16 mouse cellular contexts compared by ENCODE assay signal in genomic region chr2:35257886-35258285, GRCm38 (mm10). TPM values are rescaled to one million over a fixed set of nuclear protein-coding genes. Genes with fewer than 3 reads are reported as not detected.
DNase-seq lines count a peak whose midpoint lies in the region; ATAC-seq and TF ChIP-seq lines count a peak whose summit lies in the region.
"Had no signal": no experiment of that assay in that cellular context is flagged by ENCODE, and none has a peak within 500 bp of the region (broad histone marks: within the 10 kb centered on the region; RNA-seq: fewer than 3 reads in every experiment).

No protein-coding gene starts in this region.

- H3K27me3 ChIP-seq in heart, embryonic 15.5 days: no peaks in the 10 kb centered on the region
- H3K27me3 ChIP-seq in neural tube, embryonic 15.5 days (replicated peaks): peaks cover 21% of the 10 kb centered on the region; the same call in 1 of the 2 replicates
- no peaks in the 10 kb centered on the region for H3K27me3 ChIP-seq in intestine, postnatal 0 days (replicated peaks; ENCODE audit: control insufficient read depth, insufficient read depth, low read length)
- no peaks in the 10 kb centered on the region for H3K27me3 ChIP-seq in hindbrain, postnatal 0 days (ENCODE audit: insufficient read depth, low read length)
- H3K27me3 ChIP-seq: Patski had no signal

- TF ChIP-seq CTCF in intestine, postnatal 0 days (IDR thresholded peaks at IDR 0.05; ENCODE audit: low read depth): no peak
- no peak for TF ChIP-seq CTCF in left cerebral cortex, adult 2 months (IDR thresholded peaks at IDR 0.05)
- TF ChIP-seq CTCF in hindbrain, postnatal 0 days (IDR thresholded peaks at IDR 0.05; ENCODE audit: low read depth): no peak

- H3K4me3 ChIP-seq in heart, embryonic 15.5 days: peak overlapping the region; percentile 76
- H3K4me3 ChIP-seq in neural tube, embryonic 15.5 days (replicated peaks): 0 out of 2 replicates have a peak overlapping the region, but pooled peaks have one; percentile 55
- H3K4me3 ChIP-seq in intestine, postnatal 0 days (ENCODE audit: low read depth, low read length): 0 out of 2 replicates have a peak overlapping the region, but pooled peaks have one; percentile 49
- H3K4me3 ChIP-seq in left cerebral cortex, adult 2 months: no peak overlapping the region
- no peak overlapping the region for H3K4me3 ChIP-seq in hindbrain, postnatal 0 days (ENCODE audit: low read length)
- H3K4me3 ChIP-seq: hindbrain, embryonic 12.5 days had no signal

- no peak overlapping the region for H3K9ac ChIP-seq in heart, embryonic 15.5 days
- H3K9ac ChIP-seq in neural tube, embryonic 15.5 days (replicated peaks): no peak overlapping the region
- no peak overlapping the region for H3K9ac ChIP-seq in intestine, postnatal 0 days (ENCODE audit: low read depth, low read length)
- H3K9ac ChIP-seq in hindbrain, postnatal 0 days (replicated peaks; ENCODE audit: low read length): no peak overlapping the region
- H3K9ac ChIP-seq: hindbrain, embryonic 12.5 days had no signal

- DNase-seq in heart, postnatal 10 days: no peak
- DNase-seq in neural tube, embryonic 10.5 days (ENCODE audit: extremely low spot score, low spot score): no peak
- no peak for DNase-seq in retina, embryonic 14.5 days (ENCODE audit: low spot score)
- no peak for DNase-seq in left cerebral cortex, adult 2 months (ENCODE audit: extremely low spot score in 1 of 2, low spot score in 2 of 2)
- no peak for DNase-seq in hindbrain, postnatal 0 days (ENCODE audit: low spot score)
- DNase-seq: cerebellum, postnatal 10 days; gastrocnemius, postnatal 36 days; liver; thymus, adult 2 months had no signal

- peaks cover 57% of the 10 kb centered on the region for H3K4me1 ChIP-seq in heart, embryonic 15.5 days (replicated peaks)
- peaks cover 26% of the 10 kb centered on the region for H3K4me1 ChIP-seq in neural tube, embryonic 15.5 days
- peaks cover 8% of the 10 kb centered on the region; the same call in 1 of the 2 replicates for H3K4me1 ChIP-seq in intestine, postnatal 0 days (replicated peaks; ENCODE audit: control insufficient read depth, insufficient read depth, low read length)
- H3K4me1 ChIP-seq in hindbrain, postnatal 0 days (ENCODE audit: insufficient read depth, low read length): peaks cover 7% of the 10 kb centered on the region; the same call in 1 of the 2 replicates

- peak overlapping the region; percentile 87 for H3K4me2 ChIP-seq in heart, embryonic 15.5 days
- H3K4me2 ChIP-seq in neural tube, embryonic 15.5 days: peak overlapping the region; percentile 93; the same call in 1 of the 2 replicates
- H3K4me2 ChIP-seq in intestine, postnatal 0 days (replicated peaks; ENCODE audit: low read depth): peak overlapping the region; percentile 76; the same call in 1 of the 2 replicates
- no peak overlapping the region for H3K4me2 ChIP-seq in hindbrain, postnatal 0 days (ENCODE audit: low read depth, low read length)

- H3K27ac ChIP-seq in heart, embryonic 15.5 days: peak overlapping the region; percentile 90
- H3K27ac ChIP-seq in neural tube, embryonic 15.5 days (replicated peaks): no peak overlapping the region
- no peak overlapping the region for H3K27ac ChIP-seq in intestine, postnatal 0 days (ENCODE audit: low read depth, low read length)
- H3K27ac ChIP-seq in left cerebral cortex, adult 2 months: no peak overlapping the region
- no peak overlapping the region for H3K27ac ChIP-seq in hindbrain, postnatal 0 days
- H3K27ac ChIP-seq: hindbrain, embryonic 12.5 days had no signal

- 66% methylated on average over 2 of the region's 2 CpGs for WGBS in heart, embryonic 15.5 days
- 95% methylated on average over 2 of the region's 2 CpGs for WGBS in neural tube, embryonic 15.5 days
- WGBS in intestine, postnatal 0 days: 84% methylated on average over 2 of the region's 2 CpGs
- 85% methylated on average over 2 of the region's 2 CpGs for WGBS in hindbrain, postnatal 0 days

- intact Hi-C loops in heart, postnatal 10 days (cut with DNase I): loop anchor here (2.0 kb wide), 1 partner anchor 41 kb away; no protein-coding TSS in a partner anchor
- intact Hi-C loops in left cerebral cortex, adult 2 months (cut with DNase I): no loop called here

- no peaks in the 10 kb centered on the region for H3K36me3 ChIP-seq in heart, embryonic 15.5 days
- H3K36me3 ChIP-seq in neural tube, embryonic 15.5 days: no peaks in the 10 kb centered on the region
- no peaks in the 10 kb centered on the region; the same call in 1 of the 2 replicates for H3K36me3 ChIP-seq in intestine, postnatal 0 days (ENCODE audit: control insufficient read depth, insufficient read depth)
- no peaks in the 10 kb centered on the region for H3K36me3 ChIP-seq in hindbrain, postnatal 0 days (ENCODE audit: insufficient read depth, low read length)
- H3K36me3 ChIP-seq: hindbrain, embryonic 12.5 days had no signal

- no peaks in the 10 kb centered on the region for H3K9me3 ChIP-seq in heart, embryonic 15.5 days (replicated peaks)
- no peaks in the 10 kb centered on the region for H3K9me3 ChIP-seq in neural tube, embryonic 15.5 days (replicated peaks)
- no peaks in the 10 kb centered on the region for H3K9me3 ChIP-seq in intestine, postnatal 0 days (ENCODE audit: control insufficient read depth)
- no peaks in the 10 kb centered on the region for H3K9me3 ChIP-seq in hindbrain, postnatal 0 days (ENCODE audit: low read length)
- H3K9me3 ChIP-seq: hindbrain, embryonic 12.5 days had no signal

- ATAC-seq in heart, embryonic 15.5 days (replicated peaks; ENCODE audit: insufficient number of reproducible peaks, insufficient read depth, low FRiP score, low read depth): no peak
- ATAC-seq in neural tube, embryonic 15.5 days (ENCODE audit: low FRiP score): no peak
- no peak for ATAC-seq in intestine, postnatal 0 days
- ATAC-seq in hindbrain, postnatal 0 days: no peak
- ATAC-seq: forebrain, embryonic 14.5 days; midbrain, embryonic 16.5 days; Patski had no signal

RNA-seq across cellular contexts. Expression of gene Gsn, which starts 1.7 kb away (rescaled TPM):
- 321 and 325 TPM in 2 replicates for polyA plus RNA-seq in heart, embryonic 15.5 days (2015; fragmentation: Nextera tagmentation; extraction: Ambion mirVana)
- total RNA-seq in heart, postnatal 10 days (2021): 100 to 1,000 TPM; 213 to 249 TPM
- 38.4 and 59.2 TPM in 2 replicates for polyA plus RNA-seq in neural tube, embryonic 15.5 days (2015; fragmentation: Nextera tagmentation; extraction: Ambion mirVana)
- 129 and 138 TPM in 2 replicates for polyA plus RNA-seq in intestine, postnatal 0 days (2015; fragmentation: Nextera tagmentation; extraction: Ambion mirVana)
- 10 to 100 TPM; 37.6 to 38.2 TPM for total RNA-seq in left cerebral cortex, adult 2 months (2021)
- total RNA-seq in hindbrain, postnatal 0 days (2014; rRNA removed): 35.4 and 50.1 TPM in 2 replicates
- 33.8 and 39.4 TPM in 2 replicates for polyA plus RNA-seq in hindbrain, postnatal 0 days (2015; fragmentation: Nextera tagmentation; extraction: Ambion mirVana)

RNA-seq across cellular contexts. Expression of gene Rab14, which starts 57.0 kb away (rescaled TPM):
- 238 and 318 TPM in 2 replicates for polyA plus RNA-seq in heart, embryonic 15.5 days (2015; fragmentation: Nextera tagmentation; extraction: Ambion mirVana)
- 100 to 1,000 TPM; 154 to 160 TPM for total RNA-seq in heart, postnatal 10 days (2021)
- polyA plus RNA-seq in neural tube, embryonic 15.5 days (2015; fragmentation: Nextera tagmentation; extraction: Ambion mirVana): 421 and 449 TPM in 2 replicates
- 364 and 399 TPM in 2 replicates for polyA plus RNA-seq in intestine, postnatal 0 days (2015; fragmentation: Nextera tagmentation; extraction: Ambion mirVana)
- total RNA-seq in left cerebral cortex, adult 2 months (2021): 100 to 1,000 TPM; 219 to 229 TPM
- total RNA-seq in hindbrain, postnatal 0 days (2014; rRNA removed): 65.2 and 79.8 TPM in 2 replicates
- polyA plus RNA-seq in hindbrain, postnatal 0 days (2015; fragmentation: Nextera tagmentation; extraction: Ambion mirVana): 495 and 511 TPM in 2 replicates

Comparison
In these comparisons a context has a peak if more than half of its experiments do, and no peak if none do; other contexts are left out.
1. H3K4me3 ChIP-seq: peak in heart, embryonic 15.5 days (single experiment), neural tube, embryonic 15.5 days (single experiment) and intestine, postnatal 0 days (single experiment); none in left cerebral cortex, adult 2 months (single experiment) and hindbrain, postnatal 0 days (single experiment).